Mouse (Mus musculus): ENCODE measurements around the gene Zbtb7b.

Zbtb7b gene

GRCm38 (mm10) chr3:89394006-89394893, at the start of gene Zbtb7b:
Gene Zbtb7b, minus strand, starts transcription at chr3:89394776.
- WGBS = 1% methylated on average over 41 of the region's 42 CpGs

- 84% methylated on average over 2 of the region's 2 CpGs for WGBS
Observed at GRCm38 (mm10) chr3:89440691-89441090, 46.1 kb upstream of the Zbtb7b start.

GRCm38 (mm10) chr3:89437269-89437668, 42.7 kb upstream of the Zbtb7b start:
- WGBS = 12% methylated on average over 5 of the region's 5 CpGs

GRCm38 (mm10) chr3:89436176-89437113, 41.9 kb upstream of the Zbtb7b start, which contains the start of gene Pbxip1:
Gene Pbxip1, plus strand, starts transcription at chr3:89436706.
- WGBS = 8% methylated on average over 16 of the region's 16 CpGs

- WGBS = 49% methylated on average over 7 of the region's 7 CpGs
Observed at GRCm38 (mm10) chr3:89435041-89435440, 40.5 kb upstream of the Zbtb7b start.

- 54% methylated on average over 11 of the region's 11 CpGs for WGBS
Observed at GRCm38 (mm10) chr3:89434532-89434931, 40.0 kb upstream of the Zbtb7b start.

GRCm38 (mm10) chr3:89432606-89433005, 38.0 kb upstream of the Zbtb7b start:
- WGBS = 86% methylated on average over 8 of the region's 8 CpGs

GRCm38 (mm10) chr3:89430171-89431159, 35.9 kb upstream of the Zbtb7b start, which contains the start of gene Pygo2:
Gene Pygo2, plus strand, starts transcription at chr3:89430214.
- WGBS = 2% methylated on average over 68 of the region's 68 CpGs

- 96% methylated on average over 7 of the region's 7 CpGs for WGBS
Observed at GRCm38 (mm10) chr3:89429021-89429420, 34.4 kb upstream of the Zbtb7b start.

- WGBS = 96% methylated on average over 4 of the region's 4 CpGs
Observed at GRCm38 (mm10) chr3:89425876-89426275, 31.3 kb upstream of the Zbtb7b start.

GRCm38 (mm10) chr3:89425141-89425525, 30.6 kb upstream of the Zbtb7b start:
- WGBS = 75% methylated on average over 5 of the region's 5 CpGs

- 93% methylated on average over 5 of the region's 5 CpGs for WGBS
Observed at GRCm38 (mm10) chr3:89424416-89425140, 30.0 kb upstream of the Zbtb7b start.

- WGBS = 69% methylated on average over 6 of the region's 6 CpGs
Observed at GRCm38 (mm10) chr3:89422556-89423205, 28.1 kb upstream of the Zbtb7b start.

GRCm38 (mm10) chr3:89421810-89422473, 27.4 kb upstream of the Zbtb7b start:
- WGBS = 17% methylated on average over 22 of the region's 22 CpGs

- WGBS = 9% methylated on average over 11 of the region's 11 CpGs
Observed at GRCm38 (mm10) chr3:89421002-89421774, 26.6 kb upstream of the Zbtb7b start.

GRCm38 (mm10) chr3:89420421-89420820, 25.8 kb upstream of the Zbtb7b start:
- 71% methylated on average over 2 of the region's 2 CpGs for WGBS

- WGBS = 51% methylated on average over 3 of the region's 3 CpGs
Observed at GRCm38 (mm10) chr3:89419981-89420380, 25.4 kb upstream of the Zbtb7b start.

GRCm38 (mm10) chr3:89419571-89419970, 25.0 kb upstream of the Zbtb7b start:
- 12% methylated on average over 9 of the region's 9 CpGs for WGBS

Measured in cerebral cortex, adult 2 months (tissue).